Mouse (Mus musculus) forelimb bud, embryonic 11.5 days (tissue): ENCODE measurements around the gene Enpp6.

Source experiments
- DNase-seq: peaks from one replicate; pipeline ENCODE4 v3.0.0-alpha.2; 2012; ENCODE audit warnings: low read depth, low spot score

Enpp6 gene

GRCm38 (mm10) chr8:46986386-46987140, at the start of gene Enpp6:
Gene Enpp6 (plus strand): TSS chr8:46986887.
- no peak for DNase-seq

- no peak for DNase-seq
Measured at GRCm38 (mm10) chr8:46938218-46938617, 48.5 kb upstream of the Enpp6 start.

GRCm38 (mm10) chr8:46941295-46941694, 45.4 kb upstream of the Enpp6 start:
- no peak for DNase-seq

- DNase-seq, result no peak
Measured at GRCm38 (mm10) chr8:46941731-46942650, 44.7 kb upstream of the Enpp6 start.

GRCm38 (mm10) chr8:46942651-46943024, 44.0 kb upstream of the Enpp6 start:
- no peak for DNase-seq

- DNase-seq, result no peak
Measured at GRCm38 (mm10) chr8:46943337-46943736, 43.4 kb upstream of the Enpp6 start.

GRCm38 (mm10) chr8:46946181-46946580, 40.5 kb upstream of the Enpp6 start:
- no peak for DNase-seq

- DNase-seq, result no peak
Measured at GRCm38 (mm10) chr8:46948091-46948757, 38.5 kb upstream of the Enpp6 start.

GRCm38 (mm10) chr8:46953472-46953871, 33.2 kb upstream of the Enpp6 start:
- peak; percentile 86 for DNase-seq

GRCm38 (mm10) chr8:46962630-46963427, 23.9 kb upstream of the Enpp6 start:
- DNase-seq, result peak; percentile 24

GRCm38 (mm10) chr8:46963619-46964145, 23.0 kb upstream of the Enpp6 start:
- peak; percentile 48 for DNase-seq

GRCm38 (mm10) chr8:46965812-46966211, 20.9 kb upstream of the Enpp6 start:
- DNase-seq, result no peak

- no peak for DNase-seq
Measured at GRCm38 (mm10) chr8:46968721-46969120, 18.0 kb upstream of the Enpp6 start.

- no peak for DNase-seq
Measured at GRCm38 (mm10) chr8:46969386-46969785, 17.3 kb upstream of the Enpp6 start.

GRCm38 (mm10) chr8:46977376-46977775, 9.3 kb upstream of the Enpp6 start:
- DNase-seq, result no peak

- DNase-seq, result no peak
Measured at GRCm38 (mm10) chr8:46982166-46982565, 4.5 kb upstream of the Enpp6 start.

GRCm38 (mm10) chr8:46982770-46983169, 3.9 kb upstream of the Enpp6 start:
- no peak for DNase-seq

- no peak for DNase-seq
Measured at GRCm38 (mm10) chr8:46984647-46985046, 2.0 kb upstream of the Enpp6 start.

- no peak for DNase-seq
Measured at GRCm38 (mm10) chr8:46988366-46988765, 1.7 kb downstream of the Enpp6 start.

GRCm38 (mm10) chr8:46991081-46991480, 4.4 kb downstream of the Enpp6 start:
- no peak for DNase-seq

GRCm38 (mm10) chr8:46992579-46992978, 5.9 kb downstream of the Enpp6 start:
- no peak for DNase-seq
